Mouse (Mus musculus): ENCODE data around the gene Lyst. TPM values are rescaled to one million over a fixed set of nuclear protein-coding genes. Genes with fewer than 3 reads are reported as not detected.
"Not testable (repeated sequence)": the region's sequence is repeated elsewhere in the genome, so short reads cannot be mapped to it uniquely, and the experiment has no call there.

Lyst gene
- polyA plus RNA-seq, 1 experiment from 2014 or later = 5.4 TPM

DNA sequence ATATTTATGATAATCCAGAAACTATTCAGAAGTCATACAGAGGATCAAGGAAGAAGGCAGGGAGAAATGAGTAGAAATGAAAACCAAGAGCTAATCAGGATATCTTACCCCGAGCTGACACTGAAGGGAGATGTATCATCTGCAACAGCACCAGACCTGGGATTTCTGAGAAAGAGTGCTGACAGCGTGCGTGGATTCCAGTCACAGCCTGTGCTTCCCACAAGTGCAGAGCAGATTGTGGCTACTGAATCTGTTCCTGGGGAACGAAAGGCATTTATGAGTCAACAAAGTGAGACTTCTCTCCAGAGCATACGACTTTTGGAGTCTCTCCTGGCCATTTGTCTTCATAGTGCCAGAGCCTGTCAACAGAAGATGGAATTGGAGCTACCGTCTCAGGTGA lies 47.8 kb downstream of the Lyst start:
- Histone ChIP-seq H3K4me3 (ENCODE audit: low read length) (no peak overlapping the region), H3K9ac (ENCODE audit: low read length) (no peak overlapping the region), H3K4me2 (ENCODE audit: low read depth, low read length) (no peak overlapping the region), H3K36me3 (ENCODE audit: control insufficient read depth, insufficient read depth, low read length) (peaks cover 9% of the 10 kb centered on the region), H3K27me3 (ENCODE audit: control insufficient read depth, insufficient read depth, low read depth, low read length) (no peaks in the 10 kb centered on the region), H3K27ac (ENCODE audit: low read length) (no peak overlapping the region), H3K9me3 (ENCODE audit: control insufficient read depth, low read length) (no peaks in the 10 kb centered on the region), H3K4me1 (replicated peaks; ENCODE audit: control insufficient read depth, insufficient read depth, low read length) (no peaks in the 10 kb centered on the region)
- ATAC-seq (ENCODE audit: low read depth) = no peak
- WGBS = 80% methylated on average over 6 of the region's 6 CpGs

DNA sequence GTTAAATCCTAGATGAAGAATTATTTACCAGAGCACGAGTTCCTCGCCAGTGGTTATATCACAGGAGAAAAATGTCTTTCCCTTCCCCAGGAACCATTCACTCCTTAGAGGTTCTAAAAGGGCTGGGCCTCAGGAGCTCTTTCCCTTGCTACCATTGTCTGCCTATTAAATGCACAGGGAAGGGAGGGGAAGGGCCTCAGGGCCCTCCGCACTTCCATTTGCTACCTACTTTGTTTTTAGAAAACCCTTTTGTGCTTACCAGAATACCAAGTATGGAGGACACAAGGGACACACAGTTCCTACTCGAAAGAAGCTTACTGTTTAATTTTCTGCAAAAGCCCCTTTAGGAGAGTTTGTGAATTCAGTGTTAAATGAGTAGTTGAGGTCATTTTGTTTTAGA lies 48.5 kb downstream of the Lyst start:
- H3K27me3 ChIP-seq (ENCODE audit: control insufficient read depth, insufficient read depth, low read depth, low read length) = no peaks in the 10 kb centered on the region
- no peak overlapping the region for H3K27ac ChIP-seq (ENCODE audit: low read length)
- no peak overlapping the region for H3K4me2 ChIP-seq (ENCODE audit: low read depth, low read length)
- peaks cover 9% of the 10 kb centered on the region for H3K36me3 ChIP-seq (ENCODE audit: control insufficient read depth, insufficient read depth, low read length)
- no peaks in the 10 kb centered on the region for H3K4me1 ChIP-seq (replicated peaks; ENCODE audit: control insufficient read depth, insufficient read depth, low read length)
- H3K4me3 ChIP-seq (ENCODE audit: low read length) = no peak overlapping the region
- no peak for ATAC-seq (ENCODE audit: low read depth)
- 74% methylated on average over 4 of the region's 4 CpGs for WGBS
- H3K9ac ChIP-seq (ENCODE audit: low read length) = no peak overlapping the region
- no peaks in the 10 kb centered on the region for H3K9me3 ChIP-seq (ENCODE audit: control insufficient read depth, low read length)

DNA sequence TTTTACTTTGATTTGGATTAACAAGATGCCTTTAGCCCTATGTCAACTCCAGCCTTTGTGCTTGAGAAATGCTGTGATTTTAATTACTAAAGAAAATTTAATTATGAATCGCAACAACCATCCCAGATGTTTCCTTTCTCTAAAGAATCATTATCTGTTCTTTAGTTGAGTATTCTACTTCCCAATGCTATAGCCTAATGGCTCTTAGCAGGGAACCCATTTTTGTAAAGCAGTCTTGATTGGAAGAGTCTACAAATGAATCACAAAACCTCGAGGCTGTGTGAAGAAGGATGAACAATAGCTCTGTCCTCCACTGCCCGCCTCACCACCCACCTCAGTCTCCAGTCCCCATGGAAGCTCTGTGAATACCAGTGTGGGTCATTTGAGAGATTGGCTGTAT lies 57.1 kb downstream of the Lyst start:
- no peak overlapping the region for H3K4me2 ChIP-seq (ENCODE audit: low read depth, low read length)
- no peak overlapping the region for H3K9ac ChIP-seq (ENCODE audit: low read length)
- WGBS = 83% methylated on average over 3 of the region's 3 CpGs
- no peak for ATAC-seq (ENCODE audit: low read depth)
- H3K27ac ChIP-seq (ENCODE audit: low read length) = no peak overlapping the region
- no peaks in the 10 kb centered on the region for H3K27me3 ChIP-seq (ENCODE audit: control insufficient read depth, insufficient read depth, low read depth, low read length)
- no peaks in the 10 kb centered on the region for H3K4me1 ChIP-seq (replicated peaks; ENCODE audit: control insufficient read depth, insufficient read depth, low read length)
- no peak overlapping the region for H3K4me3 ChIP-seq (ENCODE audit: low read length)
- H3K9me3 ChIP-seq (ENCODE audit: control insufficient read depth, low read length) = no peaks in the 10 kb centered on the region
- H3K36me3 ChIP-seq (ENCODE audit: control insufficient read depth, insufficient read depth, low read length) = 0 out of 2 replicates have a peak, but pooled peaks cover 5% of the 10 kb centered on the region

DNA sequence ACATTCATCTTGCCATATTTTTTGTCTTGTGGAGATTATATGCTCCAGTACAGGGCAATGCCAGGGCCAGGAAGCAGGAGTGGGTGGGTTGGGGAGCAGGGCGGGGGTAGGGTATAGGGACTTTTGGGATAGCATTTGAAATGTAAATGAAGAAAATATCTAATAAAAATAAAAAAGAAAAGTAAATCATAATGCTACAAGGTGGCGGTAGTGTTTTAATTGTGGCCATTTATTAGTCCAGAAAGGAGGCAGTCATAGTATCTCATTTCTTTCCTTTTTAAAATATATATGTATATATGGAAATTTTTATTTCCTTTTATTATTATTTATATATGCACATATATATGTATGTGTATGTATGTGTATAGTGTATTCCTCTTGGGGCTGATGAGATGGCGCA lies 65.3 kb downstream of the Lyst start:
- ATAC-seq (ENCODE audit: low read depth) = no peak

DNA sequence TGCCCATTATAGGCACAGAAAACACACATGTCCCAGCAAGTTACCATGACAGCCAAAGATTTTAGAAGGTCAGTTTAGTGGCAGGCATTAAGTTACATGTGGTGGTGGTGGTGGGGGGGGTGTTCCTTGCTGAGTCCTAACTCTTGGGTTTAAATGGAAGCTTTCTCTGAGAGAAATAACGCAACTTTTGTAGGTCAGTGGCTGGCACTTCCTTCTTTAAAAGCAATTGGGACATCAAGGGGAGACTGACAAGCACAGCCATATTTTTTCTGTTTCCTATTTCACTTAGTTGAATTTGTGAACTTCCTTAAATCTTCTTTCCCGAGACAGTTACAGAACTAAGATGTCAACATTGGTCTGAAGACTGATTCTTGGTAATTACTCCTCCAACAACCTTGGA lies 75.9 kb downstream of the Lyst start:
- H3K27me3 ChIP-seq (ENCODE audit: control insufficient read depth, insufficient read depth, low read depth, low read length); H3K4me3 ChIP-seq (ENCODE audit: low read length); H3K9ac ChIP-seq (ENCODE audit: low read length); H3K9me3 ChIP-seq (ENCODE audit: control insufficient read depth, low read length); H3K36me3 ChIP-seq (ENCODE audit: control insufficient read depth, insufficient read depth, low read length); H3K27ac ChIP-seq (ENCODE audit: low read length); H3K4me1 ChIP-seq (replicated peaks; ENCODE audit: control insufficient read depth, insufficient read depth, low read length); H3K4me2 ChIP-seq (ENCODE audit: low read depth, low read length); ATAC-seq (ENCODE audit: low read depth): not testable (repeated sequence)
- WGBS = 81% methylated on average over 2 of the region's 2 CpGs

More for the DNA sequence above, 65.3 kb downstream of the Lyst start:
- no peaks in the 10 kb centered on the region for H3K4me1 ChIP-seq (replicated peaks; ENCODE audit: control insufficient read depth, insufficient read depth, low read length)
- no peak overlapping the region for H3K4me2 ChIP-seq (ENCODE audit: low read depth, low read length)
- no peaks in the 10 kb centered on the region for H3K9me3 ChIP-seq (ENCODE audit: control insufficient read depth, low read length)
- H3K27ac ChIP-seq (ENCODE audit: low read length) = no peak overlapping the region
- no peaks in the 10 kb centered on the region for H3K27me3 ChIP-seq (ENCODE audit: control insufficient read depth, insufficient read depth, low read depth, low read length)
- no peak overlapping the region for H3K4me3 ChIP-seq (ENCODE audit: low read length)
- WGBS = 94% methylated on average over 3 of the region's 3 CpGs
- H3K36me3 ChIP-seq (ENCODE audit: control insufficient read depth, insufficient read depth, low read length) = 0 out of 2 replicates have a peak, but pooled peaks cover 2% of the 10 kb centered on the region
- H3K9ac ChIP-seq (ENCODE audit: low read length) = no peak overlapping the region

DNA sequence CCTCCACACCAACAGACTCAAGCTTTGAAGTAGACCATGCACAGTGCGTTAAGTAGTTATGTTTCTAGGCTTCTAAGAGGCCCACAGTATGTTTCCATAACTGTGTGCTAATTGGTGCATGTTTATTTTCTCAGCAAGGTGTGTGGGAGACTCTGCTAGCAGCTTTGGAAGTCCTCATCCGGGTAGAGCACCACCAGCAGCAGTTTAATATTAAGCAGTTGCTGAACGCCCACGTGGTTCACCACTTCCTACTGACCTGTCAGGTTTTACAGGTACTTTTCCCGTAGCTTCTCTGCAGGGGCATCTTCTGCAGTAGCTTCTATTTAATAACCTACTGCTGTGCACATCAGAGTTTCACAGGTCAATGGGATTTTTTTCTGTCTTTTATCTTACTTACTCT lies 80.5 kb downstream of the Lyst start:
- H3K27ac ChIP-seq (ENCODE audit: low read length) = no peak overlapping the region
- 38% methylated on average over 5 of the region's 5 CpGs for WGBS

DNA sequence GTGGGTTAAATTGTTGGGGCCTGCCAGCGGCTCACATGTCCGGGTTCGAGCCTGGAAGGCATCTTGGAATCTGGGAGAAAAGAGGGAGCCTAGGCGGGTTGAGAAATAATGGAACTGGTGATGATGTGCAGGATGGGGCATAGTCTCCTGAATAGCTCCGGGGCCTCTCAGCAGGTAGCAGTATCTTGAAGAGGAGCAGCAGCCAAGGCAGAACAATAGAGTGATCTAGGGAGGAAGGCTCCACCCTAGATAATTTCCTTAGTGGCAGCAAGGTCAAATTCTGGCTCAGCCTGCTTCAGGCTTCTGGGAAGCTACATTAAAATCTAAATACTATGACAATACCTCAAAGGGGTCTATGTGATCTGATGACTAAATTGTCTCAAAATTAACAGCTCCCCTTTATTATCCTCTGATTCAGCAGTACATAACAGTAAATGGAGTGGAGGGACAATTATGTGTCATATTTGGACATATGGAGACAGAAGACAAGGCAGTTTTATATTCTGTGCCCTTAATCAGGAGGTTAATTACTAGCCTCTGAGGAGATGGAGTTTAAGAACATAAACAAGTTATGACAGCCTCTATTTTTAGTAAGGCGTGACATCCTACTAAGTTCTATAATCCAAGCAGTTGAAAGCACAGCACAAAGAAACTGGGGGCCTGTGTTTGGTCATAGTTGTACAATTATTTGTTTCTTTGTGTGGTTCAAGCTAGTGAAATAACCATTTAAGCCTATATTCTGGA lies 81.6 kb downstream of the Lyst start:
- Histone ChIP-seq H3K9ac (ENCODE audit: low read length) (no peak overlapping the region), H3K36me3 (ENCODE audit: control insufficient read depth, insufficient read depth, low read length) (peaks cover 2% of the 10 kb centered on the region; the same call in 1 of the 2 replicates), H3K4me1 (replicated peaks; ENCODE audit: control insufficient read depth, insufficient read depth, low read length) (peaks cover 11% of the 10 kb centered on the region), H3K27me3 (ENCODE audit: control insufficient read depth, insufficient read depth, low read depth, low read length) (no peaks in the 10 kb centered on the region), H3K9me3 (ENCODE audit: control insufficient read depth, low read length) (no peaks in the 10 kb centered on the region), H3K27ac (ENCODE audit: low read length) (0 out of 2 replicates have a peak overlapping the region, but pooled peaks have one; percentile 33), H3K4me3 (ENCODE audit: low read length) (no peak overlapping the region), H3K4me2 (ENCODE audit: low read depth, low read length) (no peak overlapping the region)
- peak; percentile 69 for ATAC-seq (ENCODE audit: low read depth)
- WGBS = 64% methylated on average over 6 of the region's 6 CpGs

More for the DNA sequence above, 80.5 kb downstream of the Lyst start:
- peaks cover 11% of the 10 kb centered on the region for H3K4me1 ChIP-seq (replicated peaks; ENCODE audit: control insufficient read depth, insufficient read depth, low read length)
- H3K4me3 ChIP-seq (ENCODE audit: low read length) = no peak overlapping the region
- no peaks in the 10 kb centered on the region for H3K9me3 ChIP-seq (ENCODE audit: control insufficient read depth, low read length)
- H3K27me3 ChIP-seq (ENCODE audit: control insufficient read depth, insufficient read depth, low read depth, low read length) = no peaks in the 10 kb centered on the region
- H3K36me3 ChIP-seq (ENCODE audit: control insufficient read depth, insufficient read depth, low read length) = peaks cover 2% of the 10 kb centered on the region; the same call in 1 of the 2 replicates
- no peak overlapping the region for H3K4me2 ChIP-seq (ENCODE audit: low read depth, low read length)
- no peak overlapping the region for H3K9ac ChIP-seq (ENCODE audit: low read length)
- ATAC-seq (ENCODE audit: low read depth) = no peak

DNA sequence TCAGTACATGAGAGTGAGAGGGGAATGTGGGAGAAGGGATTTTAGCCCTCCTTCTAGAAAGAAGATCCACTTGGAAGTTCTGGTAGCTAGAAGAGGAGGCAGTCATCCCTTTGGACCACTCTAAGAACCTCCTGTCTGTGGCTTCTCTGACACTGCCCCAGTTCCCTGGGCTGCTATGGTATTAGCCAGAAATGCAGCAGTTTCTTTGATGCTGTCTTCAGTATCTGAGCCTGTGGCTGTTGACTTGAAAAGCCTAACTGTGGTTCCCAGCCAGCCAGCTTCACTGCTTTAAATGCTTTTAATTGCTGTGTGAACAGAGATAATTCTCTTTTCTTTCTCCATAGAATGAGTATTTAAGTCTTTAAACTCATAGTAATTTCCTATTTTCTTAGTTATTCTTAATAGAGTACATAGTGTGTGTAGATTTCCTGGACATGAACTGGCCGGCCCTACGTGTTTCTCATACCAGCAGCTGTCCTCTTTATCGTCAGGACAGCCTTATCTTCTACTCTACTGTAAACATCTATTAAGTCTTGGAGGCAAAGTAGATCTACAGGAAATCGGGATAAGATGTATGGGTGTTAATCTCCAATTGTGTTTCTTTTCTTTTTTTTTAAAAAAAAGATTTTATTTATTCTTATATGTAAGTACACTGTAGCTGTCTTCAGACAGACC lies 84.6 kb downstream of the Lyst start:
- no peak overlapping the region for H3K9ac ChIP-seq (ENCODE audit: low read length)
- H3K9me3 ChIP-seq (ENCODE audit: control insufficient read depth, low read length) = no peaks in the 10 kb centered on the region
- H3K4me2 ChIP-seq (ENCODE audit: low read depth, low read length) = no peak overlapping the region
- peak; percentile 85 for ATAC-seq (ENCODE audit: low read depth)
- H3K27ac ChIP-seq (ENCODE audit: low read length) = peak overlapping the region; percentile 75
- 35% methylated on average over 4 of the region's 4 CpGs for WGBS
- H3K36me3 ChIP-seq (ENCODE audit: control insufficient read depth, insufficient read depth, low read length) = peaks cover 9% of the 10 kb centered on the region
- H3K4me3 ChIP-seq (ENCODE audit: low read length) = no peak overlapping the region
- no peaks in the 10 kb centered on the region for H3K27me3 ChIP-seq (ENCODE audit: control insufficient read depth, insufficient read depth, low read depth, low read length)
- H3K4me1 ChIP-seq (replicated peaks; ENCODE audit: control insufficient read depth, insufficient read depth, low read length) = peaks cover 11% of the 10 kb centered on the region

DNA sequence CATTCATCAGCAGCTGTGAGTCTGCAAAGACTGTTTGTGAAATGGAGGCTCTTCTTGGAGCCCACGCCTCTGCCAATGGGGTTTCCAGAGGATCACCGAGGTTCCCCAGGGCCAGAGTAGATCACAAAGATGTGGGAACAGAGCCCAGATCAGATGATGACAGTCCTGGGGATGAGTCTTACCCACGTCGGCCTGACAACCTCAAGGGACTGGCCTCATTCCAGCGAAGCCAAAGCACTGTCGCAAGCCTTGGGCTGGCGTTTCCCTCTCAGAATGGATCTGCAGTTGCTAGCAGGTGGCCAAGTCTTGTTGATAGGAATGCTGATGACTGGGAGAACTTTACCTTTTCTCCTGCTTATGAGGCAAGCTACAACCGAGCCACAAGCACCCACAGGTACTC lies 87.7 kb downstream of the Lyst start:
- no peak overlapping the region for H3K9ac ChIP-seq (ENCODE audit: low read length)
- no peak overlapping the region for H3K4me2 ChIP-seq (ENCODE audit: low read depth, low read length)
- no peaks in the 10 kb centered on the region for H3K27me3 ChIP-seq (ENCODE audit: control insufficient read depth, insufficient read depth, low read depth, low read length)
- peaks cover 7% of the 10 kb centered on the region for H3K36me3 ChIP-seq (ENCODE audit: control insufficient read depth, insufficient read depth, low read length)
- H3K4me3 ChIP-seq (ENCODE audit: low read length) = no peak overlapping the region
- whole genome bisulfite sequencing = 77% methylated on average over 8 of the region's 8 CpGs
- 0 out of 2 replicates have a peak, but pooled peaks cover 2% of the 10 kb centered on the region for H3K4me1 ChIP-seq (replicated peaks; ENCODE audit: control insufficient read depth, insufficient read depth, low read length)
- H3K9me3 ChIP-seq (ENCODE audit: control insufficient read depth, low read length) = no peaks in the 10 kb centered on the region
- no peak overlapping the region for H3K27ac ChIP-seq (ENCODE audit: low read length)
- no peak for ATAC-seq (ENCODE audit: low read depth)
